Mouse (Mus musculus): Measurements from ENCODE around the gene Atg4c.

DNA sequence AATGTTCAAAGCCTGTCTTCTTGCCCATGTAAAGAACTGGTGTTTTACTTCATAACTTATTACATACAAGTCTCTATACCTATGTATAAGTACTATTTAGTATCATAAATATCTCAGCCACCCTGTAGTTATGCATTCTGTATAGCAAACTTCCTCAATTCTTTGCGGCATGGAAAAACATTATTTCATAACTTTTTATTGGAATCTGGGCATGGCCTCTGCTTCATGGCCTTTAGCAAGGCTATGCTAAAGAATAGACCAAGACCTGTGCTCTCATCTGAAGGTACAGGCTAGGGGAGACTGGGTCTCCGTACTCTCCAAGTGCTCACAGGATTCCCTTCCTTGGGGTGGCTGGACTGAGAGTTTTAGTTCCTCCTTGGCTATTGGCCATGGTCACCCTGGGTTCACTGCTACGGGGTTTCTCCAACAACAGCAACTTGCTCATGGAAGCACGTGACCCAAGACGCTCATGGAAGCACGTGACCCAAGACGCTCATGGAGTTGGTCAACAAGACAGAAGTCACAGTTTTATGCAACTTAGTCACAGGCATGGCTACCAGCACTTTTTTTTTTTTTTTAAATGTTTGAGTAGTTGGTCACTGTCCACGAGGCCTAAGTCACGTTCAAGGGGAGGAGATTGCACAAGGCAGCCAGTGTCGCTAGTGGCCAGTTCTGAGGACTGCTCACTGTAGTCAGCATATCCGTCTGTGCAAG is 7.2 kb upstream of the Atg4c start:
- TF ChIP-seq POLR2A (IDR thresholded peaks at IDR 0.05; ENCODE audit: extremely low read depth, insufficient read depth, low read length) (no peak), CTCF (IDR thresholded peaks at IDR 0.05; ENCODE audit: low read depth, low read length) (no peak)
